Mouse (Mus musculus): Measurements from ENCODE around the gene Mdm2.

Mdm2 gene

GRCm38 (mm10) chr10:117680868-117681513 lies 29.6 kb downstream of the Mdm2 start:
- DNase-seq, result no peak

GRCm38 (mm10) chr10:117679963-117680473 lies 30.5 kb downstream of the Mdm2 start:
- DNase-seq, result no peak

GRCm38 (mm10) chr10:117679029-117679686 lies 31.4 kb downstream of the Mdm2 start:
- DNase-seq, result no peak

- DNase-seq, result no peak
Measured at GRCm38 (mm10) chr10:117678357-117678756, 32.2 kb downstream of the Mdm2 start.

- no peak for DNase-seq
Measured at GRCm38 (mm10) chr10:117677494-117678236, 32.9 kb downstream of the Mdm2 start.

GRCm38 (mm10) chr10:117676644-117677313 lies 33.8 kb downstream of the Mdm2 start:
- DNase-seq, result peak; percentile 51

GRCm38 (mm10) chr10:117676036-117676643 lies 34.4 kb downstream of the Mdm2 start:
- DNase-seq, result no peak

- peak; percentile 55 for DNase-seq
Measured at GRCm38 (mm10) chr10:117675096-117676035, 35.2 kb downstream of the Mdm2 start.

GRCm38 (mm10) chr10:117674359-117675019 lies 36.1 kb downstream of the Mdm2 start:
- no peak for DNase-seq

- DNase-seq, result no peak
Measured at GRCm38 (mm10) chr10:117673913-117674312, 36.6 kb downstream of the Mdm2 start.

- DNase-seq, result no peak
Measured at GRCm38 (mm10) chr10:117672693-117673092, 37.9 kb downstream of the Mdm2 start.

- DNase-seq, result no peak
Measured at GRCm38 (mm10) chr10:117671930-117672666, 38.5 kb downstream of the Mdm2 start.

- no peak for DNase-seq
Measured at GRCm38 (mm10) chr10:117671266-117671665, 39.3 kb downstream of the Mdm2 start.

- no peak for DNase-seq
Measured at GRCm38 (mm10) chr10:117670791-117671190, 39.8 kb downstream of the Mdm2 start.

GRCm38 (mm10) chr10:117670092-117670491 lies 40.5 kb downstream of the Mdm2 start:
- DNase-seq, result no peak

- DNase-seq, result peak; percentile 40
Measured at GRCm38 (mm10) chr10:117669449-117670090, 41.0 kb downstream of the Mdm2 start.

GRCm38 (mm10) chr10:117668546-117669300 lies 41.8 kb downstream of the Mdm2 start:
- DNase-seq, result no peak

GRCm38 (mm10) chr10:117667663-117668507 lies 42.7 kb downstream of the Mdm2 start:
- no peak for DNase-seq
